Mouse (Mus musculus) lung, postnatal 0 days (tissue): ENCODE measurements around the gene Nutm1. TPM values are rescaled to one million over a fixed set of nuclear protein-coding genes. Genes with fewer than 3 reads are reported as not detected.
"Not testable (repeated sequence)": the region's sequence is repeated elsewhere in the genome, so short reads cannot be mapped to it uniquely, and the experiment has no call there.

Source experiments
- ATAC-seq: fragments of 200-750 bp; cut with Nextera tagmentation; 2 replicates; pipeline ENCODE4 v1.8.0; 2017; ENCODE audit warnings: moderate library complexity
- DNase-seq: peaks from one replicate; pipeline ENCODE4 v3.0.0-alpha.2; 2016; ENCODE audit warnings: low spot score
- H3K27ac ChIP-seq: fragments of 300-500 bp; sonication (generic); 2 replicates; pipeline ENCODE4 v1.5.1; 2014; ENCODE audit warnings: antibody characterized with exemption, mild to moderate bottlenecking, low read length, mixed read lengths
- H3K27me3 ChIP-seq: fragments of 300-500 bp; sonication (generic); replicated peaks from 2 replicates; pipeline ENCODE4 v1.6.1; 2014; ENCODE audit warnings: low read length, mixed read lengths; ENCODE audit not compliant: insufficient read depth
- H3K36me3 ChIP-seq: fragments of 300-500 bp; sonication (generic); 2 replicates; pipeline ENCODE4 v1.6.1; 2014; ENCODE audit warnings: low read length, mixed read lengths; ENCODE audit not compliant: insufficient read depth
- H3K4me1 ChIP-seq: fragments of 300-500 bp; sonication (generic); 2 replicates; pipeline ENCODE4 v1.6.1; 2014; ENCODE audit warnings: antibody characterized with exemption, low read depth, low read length, mixed read lengths; ENCODE audit not compliant: insufficient read depth
- H3K4me2 ChIP-seq: fragments of 300-500 bp; sonication (generic); replicated peaks from 2 replicates; pipeline ENCODE4 v1.6.1; 2014; ENCODE audit warnings: low read depth, mild to moderate bottlenecking, low read length, moderate library complexity, mixed read lengths
- H3K4me3 ChIP-seq: fragments of 300-500 bp; sonication (generic); 2 replicates; pipeline ENCODE4 v1.5.1; 2014; ENCODE audit warnings: low read depth, low read length
- H3K9ac ChIP-seq: fragments of 300-500 bp; sonication (generic); replicated peaks from 2 replicates; pipeline ENCODE4 v1.6.1; 2014; ENCODE audit warnings: low read depth, mild to moderate bottlenecking
- H3K9me3 ChIP-seq: fragments of 300-500 bp; sonication (generic); 2 replicates; pipeline ENCODE4 v1.6.1; 2016; ENCODE audit warnings: low read length, mixed read lengths
- CTCF ChIP-seq: IDR thresholded peaks from 2 replicates; pipeline ENCODE4 v1.5.1; 2016; ENCODE audit warnings: antibody characterized with exemption, mild to moderate bottlenecking
- EP300 ChIP-seq: IDR thresholded peaks from 2 replicates; pipeline ENCODE4 v1.6.1; 2016; ENCODE audit warnings: antibody characterized with exemption, mild to moderate bottlenecking, control low read depth
- WGBS: fragments of 180-500 bp; shearing (Covaris S2); extraction: QIAGEN DNeasy Blood & Tissue Kit; methylation state at CpG from one replicate; pipeline ENCODE4 v1.1.7; 2014; 5-methylcytosine and 5-hydroxymethylcytosine counted together
- polyA plus RNA-seq: library from polyadenylated mRNA; unstranded; fragments of >200 nt; fragmentation: Nextera tagmentation; extraction: Ambion mirVana; gene quantifications from 2 replicates; pipeline ENCODE4 v1.2.1, GENCODE M21; 2015

Gene Nutm1
- polyA plus RNA-seq, 1 experiment from 2014 or later: 0.02 TPM

GRCm38 (mm10) chr2:112287059-112287458 is 28.0 kb upstream of the Nutm1 start:
- WGBS: 58% methylated on average over 4 of the region's 4 CpGs
- H3K27ac ChIP-seq: no peak overlapping the region

DNA sequence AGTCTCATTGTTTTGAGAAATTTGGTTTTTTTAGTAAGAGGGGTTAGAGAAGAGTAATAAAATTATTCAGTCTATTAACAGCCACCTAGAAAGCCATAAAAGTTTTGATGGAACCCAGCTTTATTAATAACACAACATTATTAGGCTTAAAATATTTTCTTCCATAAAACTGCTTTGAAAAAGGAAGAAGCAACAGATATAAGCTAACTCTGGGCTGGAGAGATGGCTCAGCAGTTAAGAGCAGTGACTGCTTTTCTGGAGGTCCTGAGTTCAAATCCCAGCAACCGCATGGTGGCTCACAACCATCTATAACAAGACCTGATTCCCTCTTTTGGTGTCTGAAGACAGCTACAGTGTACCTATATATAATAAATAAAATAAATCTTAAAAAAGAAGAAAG is 27.0 kb upstream of the Nutm1 start:
- H3K4me3 ChIP-seq, H3K4me2 ChIP-seq, H3K27ac ChIP-seq, H3K9me3 ChIP-seq, H3K4me1 ChIP-seq, ATAC-seq, H3K36me3 ChIP-seq, H3K27me3 ChIP-seq, H3K9ac ChIP-seq, DNase-seq: not testable (repeated sequence)
- WGBS: 100% methylated on average over 1 of the region's 1 CpGs

More at GRCm38 (mm10) chr2:112287059-112287458, 28.0 kb upstream of the Nutm1 start:
- no peaks in the 10 kb centered on the region for H3K9me3 ChIP-seq
- no peak overlapping the region for H3K4me3 ChIP-seq
- TF ChIP-seq CTCF (no peak), EP300 (no peak)
- peaks cover 6% of the 10 kb centered on the region; the same call in 1 of the 2 replicates for H3K4me1 ChIP-seq
- H3K4me2 ChIP-seq: no peak overlapping the region
- ATAC-seq (no peak), DNase-seq (no peak)
- no peaks in the 10 kb centered on the region for H3K36me3 ChIP-seq
- H3K27me3 ChIP-seq: no peaks in the 10 kb centered on the region
- H3K9ac ChIP-seq: no peak overlapping the region

DNA sequence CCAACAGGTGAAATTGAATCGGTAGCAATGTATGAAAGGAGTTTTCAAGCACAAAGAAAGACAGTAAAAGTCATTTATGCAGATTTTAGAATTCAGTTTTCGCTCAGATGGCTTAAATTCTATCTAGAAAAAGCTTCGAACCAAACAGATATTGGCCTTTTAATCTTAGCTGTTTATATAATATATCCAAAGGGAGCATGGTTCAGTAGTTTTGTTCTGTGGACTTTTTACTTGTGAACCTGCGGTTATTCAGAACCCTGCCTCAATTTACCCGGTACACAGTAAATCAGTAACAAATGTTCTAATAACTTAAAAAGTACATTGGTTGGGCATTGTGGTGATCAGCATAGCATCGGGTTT is 25.9 kb upstream of the Nutm1 start:
- WGBS: 47% methylated on average over 6 of the region's 6 CpGs
- Histone ChIP-seq H3K4me2 (peak overlapping the region; percentile 86), H3K27me3 (no peaks in the 10 kb centered on the region), H3K4me3 (peak overlapping the region; percentile 41; the same call in 1 of the 2 replicates), H3K4me1 (peaks cover 6% of the 10 kb centered on the region; the same call in 1 of the 2 replicates), H3K9ac (peak overlapping the region; percentile 58; the same call in 1 of the 2 replicates), H3K27ac (no peak overlapping the region), H3K36me3 (no peaks in the 10 kb centered on the region), H3K9me3 (no peaks in the 10 kb centered on the region)
- no peak for TF ChIP-seq EP300
- no peak for TF ChIP-seq CTCF
- DNase-seq (no peak), ATAC-seq (no peak)

DNA sequence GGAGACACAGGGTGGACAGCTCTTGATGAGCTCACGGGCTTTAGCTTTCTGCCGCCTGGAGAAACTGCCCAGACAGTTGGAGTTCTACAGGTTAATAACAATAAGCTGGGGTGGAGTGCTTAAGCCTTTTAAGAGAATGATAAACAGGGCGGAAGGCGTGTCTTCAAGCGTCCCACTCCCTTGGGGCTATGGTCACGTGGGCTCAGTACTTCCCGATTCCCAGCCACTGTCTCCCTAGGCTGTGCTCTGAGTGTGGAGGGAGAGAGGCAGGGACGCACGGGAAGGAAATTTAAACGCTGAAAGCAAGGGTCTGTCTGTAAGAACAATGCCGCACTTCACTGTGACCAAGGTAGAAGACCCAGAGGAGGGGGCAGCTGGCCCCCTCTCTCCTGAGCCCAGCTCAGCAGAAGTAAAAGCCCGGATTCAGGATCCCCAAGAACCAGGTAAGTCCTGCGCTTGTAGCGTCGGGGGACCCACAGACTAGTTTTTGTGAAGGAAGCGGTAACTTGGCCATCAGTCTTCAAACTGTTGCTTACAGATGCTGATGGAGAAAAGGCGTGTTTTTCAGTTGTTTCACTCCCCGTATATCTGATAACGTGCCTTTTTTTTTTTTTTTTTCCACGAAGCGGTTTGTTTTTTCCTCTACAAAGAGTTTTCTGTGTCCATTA is 25.4 kb upstream of the Nutm1 start:
- H3K9ac ChIP-seq: peak overlapping the region; percentile 58
- peak; percentile 99 for ATAC-seq
- H3K9me3 ChIP-seq: no peaks in the 10 kb centered on the region
- H3K27ac ChIP-seq: 0 out of 2 replicates have a peak overlapping the region, but pooled peaks have one; percentile 15
- peaks cover 6% of the 10 kb centered on the region; the same call in 1 of the 2 replicates for H3K4me1 ChIP-seq
- peak overlapping the region; percentile 41 for H3K4me3 ChIP-seq
- no peaks in the 10 kb centered on the region for H3K27me3 ChIP-seq
- TF ChIP-seq CTCF (no peak), EP300 (no peak)
- DNase-seq: peak; percentile 89
- 4% methylated on average over 21 of the region's 21 CpGs for WGBS
- peak overlapping the region; percentile 86 for H3K4me2 ChIP-seq
- H3K36me3 ChIP-seq: no peaks in the 10 kb centered on the region

- WGBS: 97% methylated on average over 1 of the region's 1 CpGs
- DNase-seq (no peak), ATAC-seq (no peak)
- Histone ChIP-seq H3K4me1 (peaks cover 6% of the 10 kb centered on the region; the same call in 1 of the 2 replicates), H3K9me3 (no peaks in the 10 kb centered on the region), H3K4me2 (no peak overlapping the region), H3K27me3 (no peaks in the 10 kb centered on the region), H3K27ac (no peak overlapping the region), H3K36me3 (no peaks in the 10 kb centered on the region), H3K4me3 (no peak overlapping the region), H3K9ac (no peak overlapping the region)
- TF ChIP-seq EP300 (no peak), CTCF (no peak)
These were observed 23.8 kb upstream of the Nutm1 start for GRCm38 (mm10) chr2:112282846-112283245.

- Histone ChIP-seq H3K4me3 (no peak overlapping the region), H3K9me3 (no peaks in the 10 kb centered on the region), H3K27ac (no peak overlapping the region), H3K36me3 (no peaks in the 10 kb centered on the region), H3K9ac (no peak overlapping the region), H3K4me1 (no peaks in the 10 kb centered on the region), H3K4me2 (no peak overlapping the region), H3K27me3 (no peaks in the 10 kb centered on the region)
- DNase-seq (no peak), ATAC-seq (no peak)
- 72% methylated on average over 3 of the region's 3 CpGs for WGBS
- TF ChIP-seq EP300 (no peak), CTCF (no peak)
These were observed 17.8 kb upstream of the Nutm1 start for GRCm38 (mm10) chr2:112276870-112277269.
